Mouse (Mus musculus): ENCODE results near the gene Glod5.

DNA sequence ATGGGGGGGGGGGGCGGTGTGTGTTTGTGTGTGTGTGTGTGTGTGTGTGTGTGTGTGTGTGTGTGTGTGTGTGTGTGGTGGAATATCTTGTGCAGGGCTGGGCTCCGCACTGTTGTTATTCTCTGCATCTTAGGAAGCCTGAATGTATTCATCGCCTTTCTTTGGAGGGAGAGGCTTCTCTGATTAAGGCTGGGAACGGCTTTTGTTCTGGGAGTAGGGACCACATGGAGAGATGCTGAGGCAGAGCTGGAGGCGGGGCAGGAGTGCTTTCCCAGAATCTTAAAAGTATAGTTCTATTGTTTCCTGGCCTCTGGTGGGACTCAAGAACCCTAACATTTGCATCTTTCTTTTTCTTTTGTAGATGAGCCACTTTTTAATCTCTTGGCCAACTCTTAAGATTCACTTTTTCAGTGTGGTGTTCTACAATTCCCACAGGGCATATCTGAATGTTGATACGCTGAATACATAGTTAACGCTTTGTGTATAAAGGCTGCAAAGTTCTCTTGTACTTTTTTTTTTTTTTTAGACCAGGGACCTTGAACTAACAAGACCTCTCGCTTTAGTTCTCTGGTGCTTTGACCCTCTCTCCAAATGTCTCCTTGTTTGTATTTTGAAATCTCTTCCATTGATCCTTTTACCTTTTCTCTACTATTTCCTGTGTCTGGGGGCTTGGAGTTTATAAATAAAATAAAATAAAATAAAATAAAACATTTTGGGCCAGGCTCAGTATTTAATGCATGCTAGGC lies 4.5 kb downstream of the Glod5 start:
- TF ChIP-seq CTCF (IDR thresholded peaks at IDR 0.05; ENCODE audit: low read depth) (no peak), EP300 (IDR thresholded peaks at IDR 0.05; ENCODE audit: low read depth) (no peak)

All from heart, postnatal 0 days (tissue).